15 mouse cellular contexts compared by ENCODE assay signal in the genomic region with DNA sequence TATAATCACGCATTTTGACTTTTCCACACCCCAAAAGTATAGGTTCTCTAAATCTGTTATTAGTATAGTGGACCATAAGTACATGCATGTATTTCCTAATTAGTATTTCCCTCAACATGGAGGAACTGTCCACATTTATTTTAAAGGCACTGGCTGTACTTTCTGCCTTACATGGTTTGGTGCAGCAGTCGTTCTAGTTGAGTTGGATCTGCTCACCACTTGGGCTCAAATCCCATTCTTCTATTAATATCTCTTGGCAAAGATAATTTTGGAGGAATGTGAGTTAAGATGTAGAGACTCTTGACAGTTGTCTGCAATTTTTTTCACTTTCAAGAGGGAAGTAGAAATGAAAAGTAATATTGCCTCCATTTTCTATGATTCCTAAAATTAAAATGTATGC.
A peak's percentile ranks its signal among the peaks of the same experiment; 100 is the strongest.
DNase-seq lines count a peak whose midpoint lies in the region; ATAC-seq and TF ChIP-seq lines count a peak whose summit lies in the region.
"Had no signal": no experiment of that assay in that cellular context is flagged by ENCODE, and none has a peak within 500 bp of the region (broad histone marks: within the 10 kb centered on the region; RNA-seq: fewer than 3 reads in every experiment).

No protein-coding gene starts in this region.

- no peak for DNase-seq in heart, adult 2 months
- DNase-seq in heart, postnatal 36 days, result no peak
- DNase-seq in right cerebral cortex, adult 18-20 months, result peak; percentile 20
- no peak for DNase-seq in right cerebral cortex, postnatal 4 days
- DNase-seq in telencephalon, adult 2 months (ENCODE audit: low read depth, low spot score), result peak; percentile 74
- no peak for DNase-seq in kidney, postnatal 14 days
- DNase-seq: adrenal gland, postnatal 36 days; cerebellum, adult 9-10 months; gastrocnemius, postnatal 14 days; kidney, postnatal 25 days; right cerebral cortex, postnatal 25 days had no signal

- no peaks in the 10 kb centered on the region for H3K27me3 ChIP-seq in heart, adult 2 months (ENCODE audit: control insufficient read depth, insufficient read depth, low read length)
- H3K27me3 ChIP-seq in forebrain, embryonic 15.5 days, result no peaks in the 10 kb centered on the region
- H3K27me3 ChIP-seq: embryonic facial prominence, embryonic 15.5 days; megakaryocyte, embryonic 14.5 days had no signal

- TF ChIP-seq POLR2A in heart, adult 2 months (IDR thresholded peaks at IDR 0.05; ENCODE audit: insufficient read depth, low read depth, low read length), result no peak

- WGBS in heart, adult 2 months, result 41% methylated on average over 2 of the region's 2 CpGs
- 73% methylated on average over 2 of the region's 2 CpGs for WGBS in forebrain, embryonic 15.5 days

- ATAC-seq in forebrain, embryonic 15.5 days (replicated peaks), result no peak
- ATAC-seq: hindbrain, postnatal 0 days had no signal

- intact Hi-C loops in heart, adult 2 months (cut with DNase I), result no loop called here
- intact Hi-C loops in heart, postnatal 36 days (cut with DNase I), result no loop called here

- peak overlapping the region; percentile 71 for H3K27ac ChIP-seq in heart, adult 2 months
- H3K27ac ChIP-seq in forebrain, embryonic 15.5 days (replicated peaks), result peak overlapping the region; percentile 91
- H3K27ac ChIP-seq: hindbrain, postnatal 0 days had no signal

- H3K9ac ChIP-seq in heart, adult 2 months (ENCODE audit: low read depth, low read length), result no peak overlapping the region
- H3K9ac ChIP-seq in forebrain, embryonic 15.5 days (replicated peaks), result no peak overlapping the region
- H3K9ac ChIP-seq: embryonic facial prominence, embryonic 15.5 days had no signal

- no peak for TF ChIP-seq CTCF in heart, adult 2 months (IDR thresholded peaks at IDR 0.05)

- H3K9me3 ChIP-seq in forebrain, embryonic 15.5 days, result no peaks in the 10 kb centered on the region
- H3K9me3 ChIP-seq: embryonic facial prominence, embryonic 15.5 days; megakaryocyte, embryonic 14.5 days had no signal

- no peak overlapping the region for H3K4me3 ChIP-seq in heart, adult 2 months
- H3K4me3 ChIP-seq in forebrain, embryonic 15.5 days, result no peak overlapping the region
- H3K4me3 ChIP-seq: embryonic facial prominence, embryonic 15.5 days; megakaryocyte, embryonic 14.5 days had no signal

- peaks cover 6% of the 10 kb centered on the region for H3K4me1 ChIP-seq in heart, adult 2 months (ENCODE audit: control insufficient read depth, insufficient read depth, low read length)
- H3K4me1 ChIP-seq in forebrain, embryonic 15.5 days, result peaks cover 34% of the 10 kb centered on the region
- H3K4me1 ChIP-seq: megakaryocyte, embryonic 14.5 days had no signal

- peaks cover 5% of the 10 kb centered on the region for H3K36me3 ChIP-seq in heart, adult 2 months (ENCODE audit: control insufficient read depth, insufficient read depth, low read length)
- H3K36me3 ChIP-seq in forebrain, embryonic 15.5 days, result no peaks in the 10 kb centered on the region
- H3K36me3 ChIP-seq: embryonic facial prominence, embryonic 15.5 days had no signal

- H3K4me2 ChIP-seq in forebrain, embryonic 15.5 days (replicated peaks), result no peak overlapping the region
- H3K4me2 ChIP-seq: embryonic facial prominence, embryonic 15.5 days had no signal

- no peak for TF ChIP-seq EP300 in heart, adult 2 months (IDR thresholded peaks at IDR 0.05; ENCODE audit: insufficient read depth, low read depth, low read length)

- no peaks in the 10 kb centered on the region for H3K79me2 ChIP-seq in heart, adult 2 months (replicated peaks; ENCODE audit: control insufficient read depth, insufficient read depth, low read length)

Comparison
In these comparisons a context has a peak if more than half of its experiments do, and no peak if none do; other contexts are left out.
1. DNase-seq: peak in right cerebral cortex, adult 18-20 months (single experiment) and telencephalon, adult 2 months (single experiment); none in heart, adult 2 months (0 of 2), heart, postnatal 36 days (0 of 2), right cerebral cortex, postnatal 4 days (single experiment) and kidney, postnatal 14 days (single experiment).